ENCODE assay signal across 8 mouse cellular contexts in genomic region chr10:43722711-43723614, GRCm38 (mm10).
DNase-seq lines count a peak whose midpoint lies in the region; ATAC-seq and TF ChIP-seq lines count a peak whose summit lies in the region.

No protein-coding gene starts in this region.

- no peak for ATAC-seq in CD4-positive, CD25-positive, alpha-beta regulatory T cell, adult 4 months
- peak; percentile 64 for ATAC-seq in forebrain, postnatal 0 days
- peak; percentile 89 for ATAC-seq in kidney, postnatal 0 days (replicated peaks; ENCODE audit: low FRiP score, low read depth)
- no peak for ATAC-seq in monocyte, adult 5-6 weeks (replicated peaks; ENCODE audit: insufficient number of reproducible peaks, low FRiP score, low TSS enrichment, poor library complexity, severe bottlenecking)

- H3K4me2 ChIP-seq in forebrain, postnatal 0 days (ENCODE audit: low read depth), result peak overlapping the region; percentile 66
- H3K4me2 ChIP-seq in kidney, postnatal 0 days (ENCODE audit: low read length), result peak overlapping the region; percentile 55

- H3K4me1 ChIP-seq in forebrain, postnatal 0 days (ENCODE audit: insufficient read depth), result 0 out of 2 replicates have a peak, but pooled peaks cover 15% of the 10 kb centered on the region
- peaks cover 17% of the 10 kb centered on the region; the same call in 1 of the 2 replicates for H3K4me1 ChIP-seq in kidney, postnatal 0 days (replicated peaks; ENCODE audit: insufficient read depth, low read length)
- peaks cover 9% of the 10 kb centered on the region for H3K4me1 ChIP-seq in small intestine, adult 2 months (ENCODE audit: control insufficient read depth, insufficient read depth, insufficient read length, low read length)

- TF ChIP-seq POLR2A in small intestine, adult 2 months (IDR thresholded peaks at IDR 0.05; ENCODE audit: low read depth, low read length), result no peak

- H3K9ac ChIP-seq in forebrain, postnatal 0 days, result peak overlapping the region; percentile 37
- peak overlapping the region; percentile 45 for H3K9ac ChIP-seq in kidney, postnatal 0 days (ENCODE audit: low read depth, low read length)

- H3K4me3 ChIP-seq in forebrain, postnatal 0 days (ENCODE audit: low read depth, low read length), result peak overlapping the region; percentile 28
- H3K4me3 ChIP-seq in kidney, postnatal 0 days (replicated peaks; ENCODE audit: low read depth, low read length), result peak overlapping the region; percentile 25
- peak overlapping the region; percentile 57 for H3K4me3 ChIP-seq in small intestine, adult 2 months (ENCODE audit: low read depth, low read length)

- peak; percentile 32 for DNase-seq in CD4-positive, CD25-positive, alpha-beta regulatory T cell, adult 2 months (ENCODE audit: low read depth, low spot score)
- peak; percentile 25 for DNase-seq in T-cell, adult 2 months (ENCODE audit: low spot score)
- DNase-seq in forebrain, postnatal 0 days, result peak; percentile 54
- peak; percentile 68 for DNase-seq in kidney, postnatal 0 days (ENCODE audit: low spot score)
- peak; percentile 78 for DNase-seq in lung, postnatal 36 days

- no peaks in the 10 kb centered on the region for H3K36me3 ChIP-seq in forebrain, postnatal 0 days (ENCODE audit: insufficient read depth)
- no peaks in the 10 kb centered on the region for H3K36me3 ChIP-seq in kidney, postnatal 0 days (ENCODE audit: insufficient read depth, low read length)
- H3K36me3 ChIP-seq in small intestine, adult 2 months (ENCODE audit: control insufficient read depth, insufficient read depth, low read length), result no peaks in the 10 kb centered on the region

- WGBS in forebrain, postnatal 0 days, result 4% methylated on average over 23 of the region's 23 CpGs
- WGBS in kidney, postnatal 0 days, result 4% methylated on average over 23 of the region's 23 CpGs
- 14% methylated on average over 23 of the region's 23 CpGs for WGBS in small intestine, adult 2 months

- no peak for TF ChIP-seq CTCF in forebrain, postnatal 0 days (IDR thresholded peaks at IDR 0.05; ENCODE audit: low read depth)
- no peak for TF ChIP-seq CTCF in kidney, postnatal 0 days (IDR thresholded peaks at IDR 0.05; ENCODE audit: low read depth)
- TF ChIP-seq CTCF in small intestine, adult 2 months (IDR thresholded peaks at IDR 0.05; ENCODE audit: extremely low read depth, insufficient read length, insufficient replicate concordance, low read depth, low read length), result no peak

- H3K9me3 ChIP-seq in forebrain, postnatal 0 days (ENCODE audit: low read length), result no peaks in the 10 kb centered on the region
- no peaks in the 10 kb centered on the region for H3K9me3 ChIP-seq in kidney, postnatal 0 days (replicated peaks; ENCODE audit: low read length)

- H3K27ac ChIP-seq in forebrain, postnatal 0 days (ENCODE audit: low read depth, low read length), result no peak overlapping the region
- H3K27ac ChIP-seq in kidney, postnatal 0 days, result peak overlapping the region; percentile 79
- H3K27ac ChIP-seq in small intestine, adult 2 months (ENCODE audit: insufficient read depth, low read depth, low read length), result no peak overlapping the region

- H3K27me3 ChIP-seq in forebrain, postnatal 0 days (ENCODE audit: insufficient read depth, low read length), result no peaks in the 10 kb centered on the region
- H3K27me3 ChIP-seq in kidney, postnatal 0 days (ENCODE audit: insufficient read depth, low read length), result no peaks in the 10 kb centered on the region
- no peaks in the 10 kb centered on the region for H3K27me3 ChIP-seq in small intestine, adult 2 months (ENCODE audit: control insufficient read depth, insufficient read depth, low read length)

Comparison
In these comparisons a context has a peak if more than half of its experiments do, and no peak if none do; other contexts are left out.
1. DNase-seq: peak in every context shown above with its lines; median percentile 78 in lung, postnatal 36 days; 68 in kidney, postnatal 0 days; 54 in forebrain, postnatal 0 days; 32 in CD4-positive, CD25-positive, alpha-beta regulatory T cell, adult 2 months; 25 in T-cell, adult 2 months.
2. ATAC-seq: peak in forebrain, postnatal 0 days (single experiment) and kidney, postnatal 0 days (single experiment); none in CD4-positive, CD25-positive, alpha-beta regulatory T cell, adult 4 months (single experiment) and monocyte, adult 5-6 weeks (single experiment).
3. Peak in every context shown above with its lines, with median percentiles within 50 percentile points of each other: H3K4me3 ChIP-seq.